Mouse (Mus musculus) ES-Bruce4 (cell line): ENCODE data around the gene Tmprss11e.

Experiments used
- CTCF ChIP-seq: IDR thresholded peaks from one replicate; pipeline ENCODE4 v1.8.1; 2011; ENCODE audit warnings: low read depth, low read length
- EP300 ChIP-seq: IDR thresholded peaks from 2 replicates; pipeline ENCODE4 v1.6.1; 2011; ENCODE audit warnings: low read depth, low read length; ENCODE audit not compliant: insufficient read depth
- POLR2A ChIP-seq: IDR thresholded peaks from one replicate; pipeline ENCODE4 v1.8.1; 2011; ENCODE audit warnings: low read length; ENCODE audit not compliant: insufficient read depth

DNA sequence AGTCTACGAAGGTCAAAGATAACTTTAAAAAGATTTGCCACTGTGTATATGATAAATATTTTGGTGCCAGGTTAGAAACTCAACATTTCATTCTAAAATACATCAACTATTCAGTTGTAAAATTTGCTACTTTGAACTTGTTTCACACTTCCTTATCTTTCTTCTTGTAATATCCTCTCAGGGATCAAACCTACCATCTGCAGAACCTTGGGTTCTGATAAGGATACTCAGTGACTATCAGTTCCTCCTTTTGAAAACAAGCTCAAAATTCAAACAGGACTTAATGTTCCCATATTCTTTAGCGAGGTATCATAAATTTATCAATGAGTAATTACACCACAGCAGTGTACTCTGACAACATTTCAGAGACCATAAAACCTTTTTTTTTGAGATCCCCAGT lies 30.6 kb downstream of the Tmprss11e start:
- TF ChIP-seq CTCF (no peak), POLR2A (no peak), EP300 (no peak)
